Mouse (Mus musculus) forebrain, postnatal 0 days (tissue): ENCODE data around the gene Klrc1. TPM values are rescaled to one million over a fixed set of nuclear protein-coding genes. Genes with fewer than 3 reads are reported as not detected.
"Not testable (repeated sequence)": the region's sequence is repeated elsewhere in the genome, so short reads cannot be mapped to it uniquely, and the experiment has no call there.

Source experiments
- ATAC-seq: fragments of 200-750 bp; cut with Nextera tagmentation; 2 replicates; pipeline ENCODE4 v1.8.0; 2017; ENCODE audit warnings: mild to moderate bottlenecking, moderate library complexity
- DNase-seq: peaks from one replicate; pipeline ENCODE4 v3.0.0-alpha.2; 2015
- H3K27ac ChIP-seq: fragments of 300-500 bp; sonication (generic); 2 replicates; pipeline ENCODE4 v1.5.1; 2014; ENCODE audit warnings: low read depth, mild to moderate bottlenecking, antibody characterized with exemption, low read length, moderate library complexity, mixed read lengths
- H3K27me3 ChIP-seq: fragments of 300-500 bp; sonication (generic); 2 replicates; pipeline ENCODE4 v1.6.1; 2014; ENCODE audit warnings: mild to moderate bottlenecking, low read length, mixed read lengths; ENCODE audit not compliant: insufficient read depth
- H3K36me3 ChIP-seq: fragments of 300-500 bp; sonication (generic); 2 replicates; pipeline ENCODE4 v1.6.1; 2014; ENCODE audit warnings: mild to moderate bottlenecking, moderate library complexity; ENCODE audit not compliant: insufficient read depth
- H3K4me1 ChIP-seq: fragments of 300-500 bp; sonication (generic); 2 replicates; pipeline ENCODE4 v1.6.1; 2014; ENCODE audit warnings: antibody characterized with exemption; ENCODE audit not compliant: insufficient read depth
- H3K4me2 ChIP-seq: fragments of 300-500 bp; sonication (generic); 2 replicates; pipeline ENCODE4 v1.6.1; 2014; ENCODE audit warnings: low read depth, mild to moderate bottlenecking, moderate library complexity
- H3K4me3 ChIP-seq: fragments of 300-500 bp; sonication (generic); 2 replicates; pipeline ENCODE4 v1.5.1; 2014; ENCODE audit warnings: low read depth, low read length, mixed read lengths
- H3K9ac ChIP-seq: fragments of 300-500 bp; sonication (generic); 2 replicates; pipeline ENCODE4 v1.6.1; 2014; ENCODE audit warnings: mild to moderate bottlenecking
- H3K9me3 ChIP-seq: fragments of 300-500 bp; sonication (generic); 2 replicates; pipeline ENCODE4 v1.6.1; 2016; ENCODE audit warnings: low read length
- CTCF ChIP-seq: sonication (generic); IDR thresholded peaks from 2 replicates; pipeline ENCODE4 v1.5.1; 2016; ENCODE audit warnings: antibody characterized with exemption, control low read depth, low read depth
- WGBS: fragments of 180-500 bp; shearing (Covaris S2); extraction: QIAGEN DNeasy Blood & Tissue Kit; methylation state at CpG from one replicate; pipeline ENCODE4 v1.1.7; 2014; 5-methylcytosine and 5-hydroxymethylcytosine counted together
- polyA plus RNA-seq: library from polyadenylated mRNA; unstranded; fragments of >200 nt; fragmentation: Nextera tagmentation; extraction: Ambion mirVana; gene quantifications from 2 replicates; pipeline ENCODE4 v1.2.1, GENCODE M21; 2015
- total RNA-seq: library from RNA; depleted of rRNA; stranded (reverse); fragments of >200 nt; gene quantifications from 2 replicates; pipeline ENCODE4 v1.2.3, GENCODE M21; 2014; rRNA removed

The Klrc1 gene
- total RNA-seq (not detected in 2 replicates), polyA plus RNA-seq (0.14 TPM in 1 of 2 replicates, not detected in the other)

- TF ChIP-seq CTCF: no peak
- DNase-seq (no peak), ATAC-seq (no peak)
- Histone ChIP-seq H3K4me1 (no peaks in the 10 kb centered on the region), H3K27ac (no peak within 1 kb of the TSS), H3K4me3 (no peak within 1 kb of the TSS), H3K4me2 (no peak within 1 kb of the TSS), H3K9me3 (no peaks in the 10 kb centered on the region), H3K27me3 (no peaks in the 10 kb centered on the region), H3K36me3 (no peaks in the 10 kb centered on the region), H3K9ac (no peak within 1 kb of the TSS)
- 88% methylated on average over 3 of the region's 3 CpGs for WGBS
These were observed at the start of gene Klrc1 for GRCm38 (mm10) chr6:129678873-129679272. Klrc1 (minus strand) TSS chr6:129678973.

DNA sequence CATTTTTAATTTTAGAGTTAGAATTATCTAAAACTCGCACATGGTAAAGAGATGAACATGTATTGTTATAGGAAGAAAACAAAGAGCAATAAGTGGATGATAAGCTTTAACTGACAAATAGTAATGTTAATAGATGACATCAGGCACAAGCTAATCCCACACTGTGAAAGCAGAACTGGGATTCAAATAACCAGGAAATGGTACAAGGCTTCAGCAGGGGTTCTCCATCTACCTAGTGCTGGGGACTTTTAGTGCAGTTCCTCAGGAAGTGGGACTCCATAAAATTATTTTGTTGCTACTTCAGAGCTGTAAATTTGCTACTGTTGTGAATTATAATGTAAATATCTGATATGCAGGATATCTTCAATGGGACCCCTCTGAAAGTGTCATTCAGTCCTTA is 48.5 kb upstream of the Klrc1 start:
- no peak for ATAC-seq
- no peak for TF ChIP-seq CTCF
- no peak overlapping the region for H3K4me3 ChIP-seq
- H3K4me1 ChIP-seq: no peaks in the 10 kb centered on the region
- H3K36me3 ChIP-seq: no peaks in the 10 kb centered on the region
- no peak overlapping the region for H3K4me2 ChIP-seq
- no peaks in the 10 kb centered on the region for H3K9me3 ChIP-seq
- no peaks in the 10 kb centered on the region for H3K27me3 ChIP-seq
- WGBS: 92% methylated on average over 1 of the region's 1 CpGs
- no peak for DNase-seq
- H3K9ac ChIP-seq: no peak overlapping the region
- H3K27ac ChIP-seq: no peak overlapping the region

DNA sequence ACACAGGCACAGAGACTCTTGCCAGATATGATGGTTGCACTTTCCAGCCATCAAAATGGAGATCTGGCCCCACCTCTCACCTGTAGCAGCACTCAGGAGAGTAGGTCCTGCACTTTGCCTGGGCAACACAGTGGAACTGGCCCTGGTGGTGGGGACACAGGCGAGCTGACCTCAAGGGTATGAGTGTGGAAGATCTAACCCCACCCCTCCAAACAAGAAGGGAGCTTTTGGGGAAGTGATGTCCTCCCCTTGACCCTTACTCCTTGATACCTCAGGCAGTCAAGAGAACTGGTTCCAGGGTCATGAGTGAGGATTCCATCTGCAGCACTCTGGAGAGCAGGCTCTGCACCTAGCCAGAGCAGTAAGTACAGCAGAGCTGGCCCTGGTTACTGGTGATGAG is 42.6 kb upstream of the Klrc1 start:
- Histone ChIP-seq H3K4me3 (no peak overlapping the region), H3K4me1 (no peaks in the 10 kb centered on the region), H3K27ac (no peak overlapping the region), H3K9me3 (no peaks in the 10 kb centered on the region), H3K9ac (no peak overlapping the region), H3K4me2 (no peak overlapping the region), H3K27me3 (no peaks in the 10 kb centered on the region), H3K36me3 (no peaks in the 10 kb centered on the region)
- 65% methylated on average over 1 of the region's 1 CpGs for WGBS
- no peak; the same call in 1 of the 2 replicates for ATAC-seq
- TF ChIP-seq CTCF: no peak
- no peak for DNase-seq

DNA sequence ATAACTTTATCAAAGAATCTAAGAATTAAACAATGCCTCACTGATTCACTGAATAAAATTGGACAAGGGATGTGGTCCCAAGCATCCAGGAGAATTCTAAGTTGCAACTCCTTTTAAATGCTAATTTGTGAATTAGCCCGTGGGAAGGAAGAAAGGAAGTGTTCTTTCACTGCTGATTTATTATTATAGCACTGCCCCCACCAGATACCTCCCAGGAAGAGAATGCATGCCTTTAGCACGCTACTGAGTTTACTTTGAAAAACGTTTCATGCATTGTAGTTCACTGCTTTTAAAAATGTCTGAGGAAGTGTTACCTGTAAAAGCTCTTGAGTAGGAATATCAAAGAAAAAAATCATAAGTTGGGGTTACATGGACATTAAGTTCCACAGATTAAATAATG is 41.7 kb upstream of the Klrc1 start:
- Histone ChIP-seq H3K9me3 (no peaks in the 10 kb centered on the region), H3K27me3 (no peaks in the 10 kb centered on the region), H3K4me3 (no peak overlapping the region), H3K4me2 (no peak overlapping the region), H3K27ac (no peak overlapping the region), H3K36me3 (no peaks in the 10 kb centered on the region), H3K4me1 (no peaks in the 10 kb centered on the region), H3K9ac (no peak overlapping the region)
- WGBS: 21% methylated on average over 3 of the region's 3 CpGs
- TF ChIP-seq CTCF: no peak
- ATAC-seq: no peak
- no peak for DNase-seq

- no peak within 1 kb of the TSS for H3K4me3 ChIP-seq
- no peak for ATAC-seq
- H3K9me3 ChIP-seq: no peaks in the 10 kb centered on the region
- H3K4me1 ChIP-seq: no peaks in the 10 kb centered on the region
- H3K27me3 ChIP-seq: no peaks in the 10 kb centered on the region
- no peaks in the 10 kb centered on the region for H3K36me3 ChIP-seq
- H3K27ac ChIP-seq: no peak within 1 kb of the TSS
- no peak within 1 kb of the TSS for H3K4me2 ChIP-seq
- WGBS: 94% methylated on average over 4 of the region's 4 CpGs
- no peak for TF ChIP-seq CTCF
- no peak within 1 kb of the TSS for H3K9ac ChIP-seq
- no peak for DNase-seq
These were observed 38.3 kb upstream of the Klrc1 start, which contains the start of gene Klri1 for GRCm38 (mm10) chr6:129717032-129717431. Klri1 (minus strand) TSS chr6:129717132.

DNA sequence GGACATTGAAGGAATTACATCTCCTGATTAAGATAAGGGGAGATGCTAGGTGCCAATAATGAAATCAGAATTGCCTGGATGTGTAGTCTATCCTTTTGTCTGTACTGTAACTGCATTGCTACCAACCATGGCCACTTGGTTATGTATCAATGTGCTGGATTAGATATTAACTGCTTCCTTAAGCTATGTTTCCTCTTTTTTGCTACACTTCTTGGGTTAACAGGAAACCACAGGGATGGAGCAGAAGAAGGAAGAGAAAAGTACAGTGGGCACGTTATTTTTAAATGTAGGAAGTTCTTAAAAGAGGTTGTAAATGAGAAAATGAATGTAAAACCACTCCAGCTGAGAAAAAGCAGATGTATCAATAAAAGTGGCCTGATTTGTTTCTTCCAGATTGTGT is 34.8 kb upstream of the Klrc1 start:
- Histone ChIP-seq H3K4me1 (no peaks in the 10 kb centered on the region), H3K4me2 (no peak overlapping the region), H3K9me3 (no peaks in the 10 kb centered on the region), H3K27me3 (no peaks in the 10 kb centered on the region), H3K4me3 (no peak overlapping the region), H3K27ac (no peak overlapping the region), H3K36me3 (no peaks in the 10 kb centered on the region), H3K9ac (no peak overlapping the region)
- DNase-seq: no peak
- 30% methylated on average over 1 of the region's 1 CpGs for WGBS
- TF ChIP-seq CTCF: no peak
- no peak for ATAC-seq

DNA sequence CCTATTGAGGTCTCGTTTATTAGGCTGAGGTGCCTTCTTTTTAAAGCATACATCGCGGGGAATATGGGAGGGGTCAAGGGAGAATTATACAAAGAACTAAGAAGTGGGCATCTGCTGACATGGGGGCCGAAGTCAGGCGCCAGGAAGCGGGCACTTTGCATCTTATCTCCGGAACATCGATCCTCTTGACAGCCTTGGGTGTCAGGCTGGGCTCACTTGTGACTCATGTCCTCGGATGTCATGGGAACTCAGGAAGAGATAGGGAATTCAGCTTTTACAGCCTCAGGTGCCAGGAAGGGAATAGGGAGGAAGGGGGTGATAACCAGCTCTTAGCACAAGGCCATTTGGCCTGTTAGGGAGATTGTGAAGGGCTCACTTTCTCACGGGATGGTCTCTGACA is 12.7 kb upstream of the Klrc1 start:
- not testable (repeated sequence) for ATAC-seq, H3K27me3 ChIP-seq, H3K36me3 ChIP-seq, H3K9me3 ChIP-seq, H3K4me3 ChIP-seq, H3K4me1 ChIP-seq, DNase-seq, H3K9ac ChIP-seq, H3K4me2 ChIP-seq, H3K27ac ChIP-seq
- 87% methylated on average over 10 of the region's 10 CpGs for WGBS

- no peak overlapping the region for H3K9ac ChIP-seq
- no peaks in the 10 kb centered on the region for H3K27me3 ChIP-seq
- ATAC-seq: no peak
- H3K9me3 ChIP-seq: no peaks in the 10 kb centered on the region
- no peak for TF ChIP-seq CTCF
- H3K4me3 ChIP-seq: no peak overlapping the region
- H3K27ac ChIP-seq: no peak overlapping the region
- H3K36me3 ChIP-seq: no peaks in the 10 kb centered on the region
- 78% methylated on average over 1 of the region's 1 CpGs for WGBS
- H3K4me1 ChIP-seq: no peaks in the 10 kb centered on the region
- DNase-seq: no peak
- H3K4me2 ChIP-seq: no peak overlapping the region
These were observed 1.6 kb upstream of the Klrc1 start for GRCm38 (mm10) chr6:129680379-129680778.

DNA sequence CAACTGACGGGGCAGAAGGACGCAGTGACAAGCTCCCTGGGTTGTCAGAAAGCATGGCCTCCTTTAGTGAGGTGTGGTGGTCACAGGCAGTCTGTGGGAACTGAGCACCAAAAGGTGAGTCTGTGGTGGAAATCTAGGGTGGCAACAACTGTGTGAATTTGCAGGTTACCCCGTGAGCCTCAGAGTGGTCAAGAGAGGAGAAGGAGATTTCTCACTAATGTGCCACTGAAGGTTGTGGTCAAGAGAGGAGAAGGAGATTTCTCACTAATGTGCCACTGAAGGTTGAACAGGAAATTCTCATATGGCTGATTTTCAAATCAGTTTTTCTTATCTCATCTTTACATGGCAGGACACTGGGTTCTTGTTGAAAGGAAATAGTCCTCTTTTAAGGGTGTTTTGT is 17.5 kb downstream of the Klrc1 start:
- not testable (repeated sequence) for H3K4me1 ChIP-seq, H3K36me3 ChIP-seq, H3K9ac ChIP-seq, H3K9me3 ChIP-seq, ATAC-seq, H3K4me3 ChIP-seq, DNase-seq, H3K27me3 ChIP-seq, H3K4me2 ChIP-seq, H3K27ac ChIP-seq
- WGBS: no CpG with 5 or more reads among the region's 3 CpGs

- 78% methylated on average over 4 of the region's 4 CpGs for WGBS
These were observed 18.2 kb downstream of the Klrc1 start, which contains the start of gene Klrc2 for GRCm38 (mm10) chr6:129660589-129660988. Klrc2 (minus strand) TSS chr6:129660689.

More at GRCm38 (mm10) chr6:129660589-129660988, 18.2 kb downstream of the Klrc1 start, which contains the start of gene Klrc2:
- H3K27me3 ChIP-seq, H3K4me2 ChIP-seq, DNase-seq, H3K9ac ChIP-seq, H3K4me1 ChIP-seq, ATAC-seq, H3K4me3 ChIP-seq, H3K9me3 ChIP-seq, H3K36me3 ChIP-seq, H3K27ac ChIP-seq: not testable (repeated sequence)
